In the genomic region with DNA sequence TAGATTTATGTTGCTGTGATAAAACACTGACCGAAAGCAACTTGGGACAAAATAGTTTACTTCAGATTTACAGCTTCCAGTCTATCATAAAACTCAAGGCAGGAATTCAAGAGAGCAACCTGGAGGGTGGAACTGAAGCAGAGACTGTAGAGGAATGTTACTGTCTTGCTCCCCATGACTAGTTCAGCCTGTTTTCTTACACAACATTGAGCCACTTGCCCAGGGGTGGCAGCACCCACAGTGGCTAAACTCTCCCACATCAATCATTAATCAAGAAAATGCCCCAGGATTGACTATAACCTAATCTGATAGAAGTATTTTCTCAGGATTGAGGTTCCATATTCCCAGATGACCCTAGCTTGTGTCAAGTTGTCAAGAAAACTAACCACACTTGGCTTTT, we compare ENCODE assay signal across 23 mouse cellular contexts.
"Had no signal": no experiment of that assay in that cellular context is flagged by ENCODE, and none has a peak within 500 bp of the region (broad histone marks: within the 10 kb centered on the region; RNA-seq: fewer than 3 reads in every experiment).

No protein-coding gene starts in this region.

- H3K9ac ChIP-seq: heart, embryonic 13.5 days; heart, embryonic 15.5 days; hindbrain, embryonic 13.5 days; hindbrain, embryonic 15.5 days; limb, embryonic 13.5 days; limb, embryonic 15.5 days; liver, embryonic 12.5 days; liver, embryonic 14.5 days had no signal

- DNase-seq: gastrocnemius, adult 2 months; gastrocnemius, postnatal 10 days; gastrocnemius, postnatal 25 days; heart, adult 18-20 months; heart, postnatal 14 days; heart, postnatal 36 days; kidney, adult 11 months; kidney, postnatal 10 days; layer of hippocampus, adult 9-11 months; layer of hippocampus, postnatal 36 days; left cerebral cortex, postnatal 4 days; lung, adult 18-20 months had no signal

- ATAC-seq: hindbrain, postnatal 0 days; intestine, embryonic 16.5 days; liver, embryonic 12.5 days had no signal

- H3K27ac ChIP-seq: gastrocnemius, adult 2 months; heart, embryonic 10.5 days; heart, embryonic 13.5 days; heart, embryonic 15.5 days; hindbrain, embryonic 13.5 days; hindbrain, embryonic 15.5 days; hindbrain, postnatal 0 days; limb, embryonic 13.5 days; limb, embryonic 15.5 days; liver, embryonic 12.5 days; liver, embryonic 14.5 days had no signal

- H3K27me3 ChIP-seq: heart, embryonic 13.5 days; heart, embryonic 15.5 days; hindbrain, embryonic 13.5 days; hindbrain, embryonic 15.5 days; limb, embryonic 13.5 days; limb, embryonic 15.5 days; liver, embryonic 12.5 days had no signal

- H3K4me2 ChIP-seq: heart, embryonic 13.5 days; heart, embryonic 15.5 days; hindbrain, embryonic 13.5 days; hindbrain, embryonic 15.5 days; limb, embryonic 13.5 days; limb, embryonic 15.5 days; liver, embryonic 12.5 days had no signal

- H3K4me1 ChIP-seq: hindbrain, embryonic 15.5 days; limb, embryonic 15.5 days; liver, embryonic 12.5 days had no signal

- H3K9me3 ChIP-seq: heart, embryonic 10.5 days; heart, embryonic 13.5 days; heart, embryonic 15.5 days; hindbrain, embryonic 13.5 days; hindbrain, embryonic 15.5 days; limb, embryonic 13.5 days; limb, embryonic 15.5 days; liver, embryonic 12.5 days had no signal

- H3K4me3 ChIP-seq: gastrocnemius, adult 2 months; heart, embryonic 10.5 days; heart, embryonic 13.5 days; heart, embryonic 15.5 days; hindbrain, embryonic 13.5 days; hindbrain, embryonic 15.5 days; limb, embryonic 13.5 days; limb, embryonic 15.5 days; liver, embryonic 12.5 days had no signal
